Mouse (Mus musculus) WW6 (cell line): ENCODE results near the gene Rab40c.

Experiments used
- DNase-seq: peaks from one replicate; pipeline ENCODE4 v3.0.0-alpha.2; 2013; ENCODE audit warnings: low read depth, low spot score

Rab40c gene

DNA sequence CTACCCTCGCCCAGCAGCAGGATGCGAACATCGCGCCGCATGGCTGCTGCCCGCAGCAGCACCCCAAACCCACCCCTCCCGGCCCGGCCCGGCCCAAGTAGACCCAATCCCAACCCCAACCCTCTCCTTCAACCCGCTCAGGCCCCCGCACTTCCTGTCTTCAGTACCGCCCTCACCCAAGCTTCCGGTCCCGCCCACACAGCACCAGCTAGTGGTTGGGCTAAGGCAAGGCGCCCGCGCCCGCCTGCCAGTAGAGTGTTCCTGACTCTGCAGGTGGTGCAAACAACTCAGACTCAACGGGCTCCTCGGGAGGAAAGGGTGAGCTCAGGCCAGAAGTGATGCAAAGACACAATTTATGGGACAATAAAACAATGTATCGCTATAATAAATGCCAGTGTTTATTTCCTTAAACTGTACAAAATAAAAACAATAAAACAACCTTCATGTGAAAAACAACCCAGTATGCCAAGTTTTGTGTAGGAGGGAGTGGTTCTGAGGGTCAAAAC is 75.1 kb downstream of the Rab40c start, which contains the start of gene Rhot2:
TSS of gene Rhot2 (minus strand) at position 456 of the 506 bp plus-strand sequence.
- DNase-seq: peak; percentile 67

- no peak for DNase-seq
Measured at GRCm38 (mm10) chr17:25843636-25844395, 75.7 kb downstream of the Rab40c start.

- DNase-seq: no peak
Measured at GRCm38 (mm10) chr17:25843122-25843521, 76.4 kb downstream of the Rab40c start.

GRCm38 (mm10) chr17:25842509-25842908 is 77.0 kb downstream of the Rab40c start:
- no peak for DNase-seq

DNA sequence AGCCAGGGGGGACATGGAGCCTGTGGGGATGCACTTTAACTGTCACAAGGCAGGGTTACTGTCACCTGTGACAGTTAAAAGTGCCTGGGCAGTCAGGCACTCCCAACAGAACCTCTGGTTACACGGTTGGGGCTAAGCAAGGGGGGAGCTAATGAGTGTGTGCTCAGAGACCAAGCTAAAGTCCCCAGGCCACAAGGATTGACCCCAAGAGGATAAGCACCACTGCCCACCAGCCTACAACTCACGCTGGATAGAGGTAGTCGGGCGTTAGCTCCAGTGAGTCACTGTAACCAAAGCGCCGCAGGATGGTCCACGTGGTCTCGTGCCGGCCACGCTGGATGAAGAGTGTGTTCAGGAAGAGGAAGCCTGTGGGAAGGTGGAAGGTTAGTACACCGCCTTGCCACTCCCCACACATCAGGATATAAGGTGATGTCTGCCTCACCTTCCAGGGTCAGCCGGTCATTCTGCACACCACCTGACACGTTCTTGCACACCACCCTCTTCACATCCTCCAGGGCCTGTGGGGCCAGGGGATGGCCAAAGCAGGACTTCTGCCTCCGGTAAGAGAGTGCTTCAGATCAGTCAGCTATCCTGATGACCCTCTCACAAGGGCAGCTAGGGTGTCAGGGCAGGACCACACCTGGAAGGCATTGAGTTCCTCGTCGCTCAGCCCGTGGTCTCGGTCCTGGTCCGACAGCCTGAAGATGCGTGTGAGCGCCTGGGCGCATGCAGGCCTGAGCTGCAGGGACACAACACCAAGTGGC is 78.2 kb downstream of the Rab40c start, which contains the start of gene Gm20683:
TSS of gene Gm20683 (minus strand) at position 647 of the 764 bp plus-strand sequence.
- DNase-seq: no peak

DNA sequence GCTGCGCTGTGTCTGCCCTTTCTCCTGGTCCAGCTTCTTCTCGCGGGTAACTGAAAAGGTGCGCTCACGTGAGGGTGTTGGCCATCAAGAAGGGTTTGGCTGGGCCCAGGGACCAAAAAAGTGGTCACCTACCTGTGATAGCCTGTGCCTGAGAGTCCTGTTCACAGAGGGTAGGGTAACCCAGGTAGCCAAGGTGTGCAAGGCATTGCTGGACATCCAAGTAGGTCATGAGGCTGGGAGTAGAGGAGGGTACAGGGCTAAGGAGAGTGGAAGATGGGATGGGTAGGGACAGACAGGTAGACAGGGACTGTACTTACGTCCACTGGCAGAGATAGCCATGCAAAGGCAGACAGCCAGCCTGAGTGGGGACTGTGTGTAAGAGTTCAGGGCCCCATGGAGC is 79.0 kb downstream of the Rab40c start:
- no peak for DNase-seq

- DNase-seq: no peak
Measured at GRCm38 (mm10) chr17:25839455-25840235, 79.9 kb downstream of the Rab40c start.

DNA sequence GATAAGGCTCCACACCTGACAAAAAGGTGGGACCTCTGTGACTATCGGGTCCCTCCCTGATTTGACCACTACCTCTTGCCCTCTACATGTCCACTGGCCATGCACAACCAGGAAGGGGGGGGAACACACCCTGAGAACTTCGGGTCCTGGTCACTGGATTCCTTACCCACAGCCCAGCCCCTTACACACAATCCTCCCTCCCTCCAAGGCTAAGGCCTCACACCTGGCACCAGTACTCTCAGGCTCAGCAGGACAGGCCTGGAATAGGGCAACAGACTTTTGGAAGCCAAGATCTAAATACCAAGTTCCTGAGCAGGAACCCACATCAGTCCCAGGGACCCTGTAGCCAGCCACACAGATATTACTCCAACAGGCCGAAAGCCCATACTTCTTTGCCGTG is 80.6 kb downstream of the Rab40c start:
- DNase-seq: no peak

- no peak for DNase-seq
Measured at GRCm38 (mm10) chr17:25837533-25837932, 82.0 kb downstream of the Rab40c start.

DNA sequence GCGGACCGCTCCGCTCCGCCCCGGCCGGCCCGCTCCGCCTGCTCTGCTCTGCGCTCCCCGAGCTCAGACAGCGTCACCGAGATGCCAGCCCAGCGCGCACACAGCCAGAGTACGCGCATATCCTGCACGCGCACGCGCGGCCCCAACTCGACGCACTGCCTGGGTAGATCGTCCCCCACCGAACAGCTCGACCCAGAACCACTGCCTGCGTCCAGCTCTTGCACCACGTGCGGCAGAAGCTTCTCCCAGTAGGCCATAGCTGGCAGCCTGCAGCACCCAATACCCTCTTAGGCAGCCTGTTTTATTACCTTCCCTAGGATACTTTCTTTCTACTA is 82.5 kb downstream of the Rab40c start, which contains the start of gene Rhbdl1:
TSS of gene Rhbdl1 (minus strand) at position 220 of the 335 bp plus-strand sequence.
- no peak for DNase-seq

GRCm38 (mm10) chr17:25836397-25837075 is 83.0 kb downstream of the Rab40c start:
- no peak for DNase-seq

GRCm38 (mm10) chr17:25835816-25836215 is 83.7 kb downstream of the Rab40c start:
- DNase-seq: no peak

DNA sequence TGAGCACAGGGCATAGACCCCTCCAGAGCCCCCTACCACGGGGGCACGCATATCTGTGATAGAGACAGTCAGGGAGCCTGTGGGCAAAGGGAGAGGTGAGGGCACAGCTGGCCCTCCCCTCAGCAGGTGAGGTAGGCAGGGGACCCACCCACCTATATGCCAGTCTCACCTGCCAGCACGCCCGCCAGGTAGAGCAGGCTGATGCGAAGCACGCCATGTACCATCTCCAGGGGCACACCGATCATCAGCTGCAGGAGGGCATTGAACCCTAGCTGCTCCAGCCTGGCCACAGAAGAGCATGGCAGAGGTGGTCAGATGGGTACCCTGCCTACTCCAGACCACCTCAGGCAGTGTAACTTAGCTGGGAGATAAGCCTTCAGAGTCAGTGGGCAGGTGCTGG is 84.2 kb downstream of the Rab40c start:
- DNase-seq: no peak

GRCm38 (mm10) chr17:25834595-25835222 is 84.8 kb downstream of the Rab40c start:
- no peak for DNase-seq

GRCm38 (mm10) chr17:25833961-25834594 is 85.4 kb downstream of the Rab40c start:
- DNase-seq: no peak

DNA sequence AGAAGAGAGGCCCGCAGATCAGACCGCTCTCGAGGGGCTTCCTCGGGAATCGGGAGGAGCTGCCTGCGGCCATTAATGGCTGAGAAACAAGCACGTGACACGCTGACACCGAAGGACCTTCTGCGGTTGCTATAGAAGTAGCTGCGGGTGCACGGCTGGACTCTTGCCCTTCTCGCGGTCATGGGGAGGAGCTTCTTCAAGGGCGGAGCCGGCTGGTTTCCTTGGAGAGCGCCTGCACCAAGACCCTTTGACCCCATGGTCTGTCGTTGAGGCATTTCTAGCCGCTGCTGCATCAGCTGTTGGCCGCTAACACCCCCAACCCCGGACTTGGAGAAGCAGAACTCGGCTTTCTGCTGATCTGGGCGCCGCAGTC is 86.2 kb downstream of the Rab40c start, which contains the start of gene Stub1:
TSS of gene Stub1 (minus strand) at position 114 of the 373 bp plus-strand sequence.
- DNase-seq: no peak

DNA sequence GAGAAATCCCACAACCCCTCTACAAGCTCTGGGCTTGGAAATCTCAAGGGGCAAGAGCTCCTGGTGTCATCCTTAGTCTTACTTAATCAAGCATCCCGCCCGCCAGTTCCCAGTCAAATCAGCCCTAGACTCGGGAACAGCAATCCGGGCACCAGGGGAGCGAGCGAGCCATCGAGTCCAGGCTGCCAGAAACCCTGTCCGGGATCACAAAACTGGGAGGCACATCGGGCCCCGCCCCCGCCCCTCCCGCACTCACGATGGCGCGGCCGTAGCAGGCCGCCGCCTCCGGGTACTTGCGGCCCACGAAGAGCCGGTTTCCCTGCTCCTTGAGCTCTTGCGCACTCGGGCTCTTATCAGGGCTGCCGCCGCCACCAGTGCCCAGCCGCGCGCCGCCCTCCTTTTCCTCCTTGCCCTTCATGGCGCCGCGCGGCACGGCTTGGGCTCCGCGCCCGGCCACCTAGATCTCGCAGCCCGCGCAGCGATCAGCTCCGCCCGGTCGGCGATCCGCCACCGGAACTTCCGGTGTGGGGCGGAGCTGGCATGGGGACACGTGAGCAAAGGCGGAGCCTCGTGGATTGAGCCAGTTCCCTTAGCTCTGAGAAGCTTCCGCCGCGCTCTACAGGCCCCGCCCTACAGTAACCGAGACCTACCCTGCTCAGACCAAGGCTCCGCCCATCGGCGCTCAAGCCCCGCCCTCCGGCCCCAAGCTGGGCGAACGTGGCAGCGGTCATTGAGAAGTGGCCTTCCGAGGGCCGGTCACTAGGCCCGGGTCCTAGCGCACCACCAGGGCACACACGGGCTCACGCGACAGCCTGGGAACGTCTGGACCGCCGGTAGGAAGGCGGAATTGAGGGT is 86.9 kb downstream of the Rab40c start:
- DNase-seq: peak; percentile 96
